Mouse (Mus musculus) intestine, embryonic 14.5 days (tissue): ENCODE results near the gene Gsta3. TPM values are rescaled to one million over a fixed set of nuclear protein-coding genes. Genes with fewer than 3 reads are reported as not detected.
A peak's percentile ranks its signal among the peaks of the same experiment; 100 is the strongest.
"Not testable (repeated sequence)": the region's sequence is repeated elsewhere in the genome, so short reads cannot be mapped to it uniquely, and the experiment has no call there.

Experiments used
- ATAC-seq: fragments of 200-750 bp; cut with Nextera tagmentation; replicated peaks from 2 replicates; pipeline ENCODE4 v1.8.0; 2017; ENCODE audit warnings: low read depth, moderate number of reproducible peaks, moderate TSS enrichment, moderate library complexity; ENCODE audit not compliant: low FRiP score, low TSS enrichment
- DNase-seq: peaks from one replicate; pipeline ENCODE4 v3.0.0-alpha.2; 2018; ENCODE audit warnings: low spot score
- H3K27ac ChIP-seq: fragments of 300-500 bp; sonication (generic); 2 replicates; pipeline ENCODE4 v1.5.1; 2014; ENCODE audit warnings: low read depth, mild to moderate bottlenecking, control low read depth
- H3K27me3 ChIP-seq: fragments of 300-500 bp; sonication (generic); replicated peaks from 2 replicates; pipeline ENCODE4 v1.6.1; 2014; ENCODE audit warnings: low read length, control low read depth; ENCODE audit not compliant: control insufficient read depth, insufficient read depth
- H3K36me3 ChIP-seq: fragments of 300-500 bp; sonication (generic); 2 replicates; pipeline ENCODE4 v1.6.1; 2014; ENCODE audit warnings: low read length, control low read depth; ENCODE audit not compliant: control insufficient read depth, insufficient read depth
- H3K4me1 ChIP-seq: fragments of 300-500 bp; sonication (generic); replicated peaks from 2 replicates; pipeline ENCODE4 v1.6.1; 2014; ENCODE audit warnings: low read length, control low read depth, mixed read lengths; ENCODE audit not compliant: control insufficient read depth, insufficient read depth
- H3K4me2 ChIP-seq: fragments of 300-500 bp; sonication (generic); 2 replicates; pipeline ENCODE4 v1.6.1; 2014; ENCODE audit warnings: low read length
- H3K4me3 ChIP-seq: fragments of 300-500 bp; sonication (generic); 2 replicates; pipeline ENCODE4 v1.5.1; 2014; ENCODE audit warnings: low read depth, low read length, control low read depth, mixed read lengths
- H3K9ac ChIP-seq: fragments of 300-500 bp; sonication (generic); 2 replicates; pipeline ENCODE4 v1.6.1; 2014; ENCODE audit warnings: mild to moderate bottlenecking, low read length
- H3K9me3 ChIP-seq: fragments of 300-500 bp; sonication (generic); 2 replicates; pipeline ENCODE4 v1.6.1; 2016; ENCODE audit warnings: low read length, control low read depth; ENCODE audit not compliant: control insufficient read depth
- WGBS: fragments of 180-500 bp; shearing (Covaris S2); extraction: QIAGEN DNeasy Blood & Tissue Kit; methylation state at CpG from one replicate; pipeline ENCODE4 v1.1.7; 2014; 5-methylcytosine and 5-hydroxymethylcytosine counted together
- polyA plus RNA-seq: library from polyadenylated mRNA; unstranded; fragments of >200 nt; fragmentation: Nextera tagmentation; extraction: Ambion mirVana; gene quantifications from 2 replicates; pipeline ENCODE4 v1.2.1, GENCODE M21; 2014

The Gsta3 gene
- polyA plus RNA-seq, result 3.0 and 7.7 TPM in 2 replicates

DNA sequence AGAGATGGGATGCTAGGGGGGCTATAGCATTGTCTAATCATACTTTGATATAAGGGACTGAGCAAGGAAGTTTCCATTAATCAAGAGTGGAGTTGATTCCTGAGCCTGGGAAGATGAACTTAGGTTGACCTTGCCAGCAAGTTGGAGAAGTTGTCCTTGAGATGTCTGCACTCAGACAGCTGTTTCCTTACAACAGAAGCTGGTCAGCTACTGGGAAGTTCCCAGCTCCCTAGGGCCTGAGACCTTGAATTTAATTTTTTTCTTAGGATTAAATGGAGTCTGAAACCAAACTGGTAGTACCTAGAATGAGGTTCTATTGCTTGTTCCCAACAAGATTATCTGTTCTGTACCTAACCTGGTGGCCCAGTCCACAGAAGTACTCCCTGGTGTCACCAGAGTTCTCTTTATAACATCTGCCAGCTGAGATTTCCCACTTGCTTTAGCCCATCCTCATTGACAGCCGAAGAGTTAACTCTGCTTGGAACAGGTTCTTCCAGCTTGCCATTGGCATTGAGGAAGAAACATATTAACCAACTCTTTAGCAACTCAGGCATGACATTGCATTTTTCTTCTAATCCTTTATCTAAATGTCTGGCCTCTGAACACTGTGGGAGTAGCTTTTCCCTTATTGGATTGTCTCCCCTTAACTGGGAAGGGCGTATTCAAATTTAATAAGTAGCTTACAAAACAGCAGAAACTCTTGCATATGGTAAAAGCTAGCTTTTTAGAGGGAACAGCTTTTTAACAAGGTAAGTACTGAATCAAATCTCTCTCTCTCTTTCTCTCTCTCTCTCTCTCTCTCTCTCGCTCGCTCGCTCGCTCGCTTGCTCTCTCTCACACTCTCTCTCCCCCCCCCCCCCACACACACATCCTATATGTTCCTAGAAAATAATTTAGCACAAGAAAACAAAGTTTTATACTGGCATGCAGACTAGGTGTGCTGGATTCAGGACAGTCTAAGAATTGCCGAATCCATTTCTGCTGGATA lies at the start of gene Gsta3:
TSS of gene Gsta3 (plus strand) at position 679 of the 988 bp plus-strand sequence.
- Histone ChIP-seq H3K4me1 (no peaks in the 10 kb centered on the region), H3K9ac (no peak within 1 kb of the TSS), H3K27me3 (no peaks in the 10 kb centered on the region), H3K27ac (no peak within 1 kb of the TSS), H3K4me3 (no peak within 1 kb of the TSS), H3K4me2 (no peak within 1 kb of the TSS), H3K36me3 (no peaks in the 10 kb centered on the region), H3K9me3 (no peaks in the 10 kb centered on the region)
- DNase-seq (no peak), ATAC-seq (peak; percentile 73)
- 77% methylated on average over 8 of the region's 8 CpGs for WGBS

DNA sequence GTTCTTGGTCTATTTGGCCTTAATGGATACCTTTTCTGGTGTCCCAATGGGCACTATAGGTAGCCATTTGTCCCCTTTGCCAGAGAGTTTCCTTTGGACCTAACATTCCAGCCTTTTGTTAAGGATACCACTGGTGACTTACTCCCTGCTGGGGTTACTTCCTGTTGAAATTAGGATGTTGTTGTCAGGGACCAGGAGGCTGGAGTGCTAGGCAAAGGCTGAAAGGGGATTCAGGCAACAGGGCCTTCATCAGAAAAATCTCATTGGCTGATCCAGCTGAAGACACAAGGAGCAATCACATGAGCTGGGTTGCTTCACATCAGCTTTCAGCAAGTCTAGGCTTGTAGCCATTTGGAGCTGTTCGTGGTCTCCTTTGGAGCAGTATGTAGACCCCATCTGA lies 34.1 kb upstream of the Gsta3 start:
- Histone ChIP-seq H3K36me3 (no peaks in the 10 kb centered on the region), H3K27me3 (no peaks in the 10 kb centered on the region), H3K4me2 (no peak overlapping the region), H3K27ac (no peak overlapping the region), H3K9me3 (no peaks in the 10 kb centered on the region), H3K4me1 (no peaks in the 10 kb centered on the region), H3K9ac (no peak overlapping the region), H3K4me3 (no peak overlapping the region)
- DNase-seq (no peak), ATAC-seq (no peak)
- 84% methylated on average over 1 of the region's 1 CpGs for WGBS

DNA sequence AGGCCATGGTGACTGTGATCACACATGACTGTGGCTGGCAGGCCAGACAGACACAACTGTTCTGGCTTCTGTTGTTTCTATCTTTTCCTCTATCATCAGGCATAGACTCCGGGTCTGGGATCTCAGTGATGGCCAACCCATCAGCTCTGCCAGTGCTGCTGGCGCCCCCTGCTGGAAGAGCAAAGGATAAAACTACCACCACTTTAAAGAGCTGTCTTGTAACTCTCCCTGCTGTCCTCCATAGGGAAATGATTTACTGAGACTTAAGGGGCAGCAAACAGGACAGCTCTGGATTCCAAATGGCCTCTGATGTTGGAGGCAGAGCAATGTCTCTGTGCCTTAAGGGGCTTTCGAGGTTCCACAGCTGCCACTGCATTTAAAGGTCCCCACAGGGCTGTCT lies 26.9 kb upstream of the Gsta3 start:
- WGBS, result 28% methylated on average over 2 of the region's 3 CpGs
- DNase-seq, H3K27me3 ChIP-seq, H3K4me3 ChIP-seq, ATAC-seq, H3K4me1 ChIP-seq, H3K9ac ChIP-seq, H3K9me3 ChIP-seq, H3K36me3 ChIP-seq, H3K27ac ChIP-seq, H3K4me2 ChIP-seq: not testable (repeated sequence)

DNA sequence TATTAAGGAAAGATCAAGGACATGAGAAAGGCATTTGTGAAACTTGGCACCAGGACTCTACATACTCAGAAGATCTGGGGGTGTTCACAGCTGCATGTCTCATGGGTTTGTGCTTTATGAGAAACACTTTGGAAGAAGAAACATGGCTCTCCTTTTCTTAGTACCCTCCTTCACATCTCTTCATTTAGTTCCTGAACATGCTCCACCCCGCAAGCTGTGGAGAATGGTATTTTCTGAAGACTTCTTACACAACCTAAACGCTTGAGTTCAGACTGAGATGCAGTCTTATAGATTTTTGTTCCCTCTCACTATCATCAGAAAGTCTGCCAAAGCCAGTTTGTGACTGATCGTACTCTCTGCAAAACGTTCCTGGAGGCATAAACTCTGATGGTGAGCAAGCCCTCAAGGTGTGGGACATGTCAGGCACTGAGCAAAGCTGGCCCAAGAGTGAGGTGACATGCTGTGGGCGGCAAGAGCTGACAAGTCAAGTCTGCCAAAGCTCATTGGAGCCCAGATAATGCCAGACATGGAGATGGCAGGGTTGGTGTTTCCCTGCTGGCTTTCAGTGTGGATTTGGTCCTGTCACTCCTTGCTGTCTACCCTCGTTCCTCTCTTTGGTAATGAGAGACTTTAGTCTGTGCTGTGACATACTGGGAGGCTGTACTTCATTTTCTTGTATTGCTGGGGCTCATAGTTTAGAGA lies 26.2 kb upstream of the Gsta3 start:
- not testable (repeated sequence) for DNase-seq, H3K9ac ChIP-seq, H3K36me3 ChIP-seq

DNA sequence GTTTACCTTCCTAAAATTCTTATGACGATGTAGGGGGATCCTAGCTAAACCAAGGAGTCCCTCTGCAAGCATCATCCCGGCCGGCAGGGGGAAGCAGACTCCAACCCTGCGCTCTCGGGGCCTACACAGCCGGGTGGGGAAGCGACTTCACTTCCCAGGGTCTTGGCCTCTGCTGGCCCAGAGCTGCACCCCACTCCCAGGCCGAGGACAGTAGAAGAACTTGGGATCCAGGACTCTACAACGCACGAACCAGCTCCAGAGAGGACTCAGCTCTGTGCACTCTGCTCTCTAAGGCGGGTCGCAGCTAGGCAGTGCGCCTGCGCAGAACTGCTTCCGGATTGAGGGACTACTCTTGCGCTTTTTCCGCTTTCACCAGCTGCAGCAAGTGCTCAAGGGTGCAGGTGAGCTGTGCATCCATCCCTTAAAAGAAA lies 21.9 kb upstream of the Gsta3 start, which contains the start of gene Tmem14a:
TSS of gene Tmem14a (plus strand) at position 87 of the 431 bp plus-strand sequence.
- H3K4me2 ChIP-seq, result peak within 1 kb of the TSS; percentile 66
- H3K36me3 ChIP-seq, result no peaks in the 10 kb centered on the region
- H3K27ac ChIP-seq, result peak within 1 kb of the TSS; percentile 75
- DNase-seq, result peak; percentile 97
- ATAC-seq, result peak; percentile 91
- H3K4me1 ChIP-seq, result no peaks in the 10 kb centered on the region
- no peaks in the 10 kb centered on the region for H3K27me3 ChIP-seq
- WGBS, result under 1% methylated on average over 17 of the region's 17 CpGs
- H3K9ac ChIP-seq, result peak within 1 kb of the TSS; percentile 68
- peak within 1 kb of the TSS; percentile 70 for H3K4me3 ChIP-seq
- H3K9me3 ChIP-seq, result no peaks in the 10 kb centered on the region

More for the DNA sequence above, 26.2 kb upstream of the Gsta3 start:
- H3K4me2 ChIP-seq, H3K27me3 ChIP-seq, ATAC-seq, H3K4me1 ChIP-seq, H3K4me3 ChIP-seq, H3K9me3 ChIP-seq, H3K27ac ChIP-seq: not testable (repeated sequence)
- 79% methylated on average over 6 of the region's 6 CpGs for WGBS

DNA sequence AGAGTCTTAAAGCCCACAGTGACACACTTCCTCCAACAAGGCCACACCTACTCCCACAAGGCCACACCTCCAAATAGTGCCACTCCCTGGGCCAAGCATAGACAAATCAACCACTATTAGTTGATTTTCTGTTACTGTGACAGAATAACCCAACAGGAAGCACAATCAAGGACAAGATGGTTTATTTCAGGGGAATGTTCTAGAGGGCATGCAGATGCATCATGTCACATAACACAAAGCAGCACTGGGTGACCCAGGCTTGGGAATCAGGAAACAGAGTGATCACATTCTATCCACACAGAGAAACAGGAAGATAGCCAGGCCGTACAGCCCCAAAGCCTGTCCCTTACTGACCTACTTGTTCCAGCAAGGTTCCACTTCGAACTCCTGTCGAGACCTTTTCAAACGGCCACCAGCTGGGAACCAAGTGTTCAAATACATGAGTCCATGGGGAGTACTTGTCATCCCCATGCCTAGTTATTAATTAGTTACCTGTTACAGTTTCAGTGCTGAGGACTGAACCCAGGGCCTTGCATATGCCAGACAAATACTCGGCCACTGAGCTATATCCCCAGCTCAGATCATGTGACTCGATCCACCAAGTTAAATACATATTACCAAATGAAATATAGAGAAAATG lies 12.5 kb upstream of the Gsta3 start:
- no peaks in the 10 kb centered on the region for H3K27me3 ChIP-seq
- WGBS, result 91% methylated on average over 6 of the region's 6 CpGs
- H3K36me3 ChIP-seq, result no peaks in the 10 kb centered on the region
- DNase-seq (no peak), ATAC-seq (no peak)
- H3K4me1 ChIP-seq, result no peaks in the 10 kb centered on the region
- H3K4me3 ChIP-seq, result no peak overlapping the region
- H3K27ac ChIP-seq, result no peak overlapping the region
- H3K9ac ChIP-seq, result no peak overlapping the region
- H3K4me2 ChIP-seq, result no peak overlapping the region
- no peaks in the 10 kb centered on the region for H3K9me3 ChIP-seq

DNA sequence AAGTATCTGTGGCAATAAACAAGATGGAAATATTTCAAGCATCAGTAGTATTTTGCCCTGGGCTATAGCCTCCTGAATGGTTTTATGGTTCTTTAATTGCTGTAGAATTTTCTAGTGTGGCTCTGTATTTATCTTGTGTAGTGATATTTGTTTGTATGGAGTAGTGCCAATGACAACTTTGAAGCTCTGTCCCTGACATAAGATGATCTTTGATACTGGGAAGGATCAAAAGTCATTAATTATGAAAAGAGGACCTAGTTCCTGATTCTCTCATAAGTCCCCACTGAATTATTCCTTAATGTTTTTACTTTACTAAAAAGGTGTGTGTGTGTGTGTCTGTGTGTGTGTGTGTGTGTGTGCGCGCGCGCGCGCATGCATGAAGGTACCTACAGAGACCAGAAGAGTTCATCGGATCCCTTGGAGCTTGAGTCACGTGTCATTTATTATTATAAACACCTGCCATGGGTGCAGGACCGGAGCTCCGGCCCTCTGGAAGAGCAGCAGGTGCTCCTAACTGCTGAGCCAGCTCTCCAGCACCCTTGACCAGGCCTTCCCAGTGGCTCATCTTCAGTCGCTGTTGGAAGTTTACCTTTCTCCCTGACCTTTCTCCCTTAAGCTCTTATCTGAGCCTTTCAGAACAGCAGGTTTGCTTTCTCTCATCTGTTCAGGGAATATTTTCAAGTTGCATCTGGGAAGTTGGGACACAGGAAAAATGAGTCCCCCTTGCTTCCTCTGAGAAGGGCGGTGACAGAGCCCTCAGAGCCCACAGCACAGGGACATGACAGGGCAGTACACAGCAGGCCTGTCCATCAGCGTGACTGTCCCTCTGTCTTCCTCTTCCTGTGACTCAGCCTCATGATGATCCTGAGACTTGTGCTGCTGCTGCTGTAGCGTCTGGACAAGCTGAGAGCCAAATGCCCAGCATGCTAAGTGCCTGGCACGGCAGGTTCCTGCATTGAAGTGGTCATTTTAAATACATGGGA lies 11.4 kb upstream of the Gsta3 start:
- not testable (repeated sequence) for H3K4me1 ChIP-seq, H3K9me3 ChIP-seq, H3K4me3 ChIP-seq, H3K27me3 ChIP-seq, H3K4me2 ChIP-seq, H3K9ac ChIP-seq, DNase-seq, H3K36me3 ChIP-seq, H3K27ac ChIP-seq, ATAC-seq
- 63% methylated on average over 15 of the region's 15 CpGs for WGBS
